Mouse (Mus musculus) kidney, embryonic 15.5 days (tissue): ENCODE measurements around the gene Ifitm5. TPM values are rescaled to one million over a fixed set of nuclear protein-coding genes. Genes with fewer than 3 reads are reported as not detected.
"Not testable (repeated sequence)": the region's sequence is repeated elsewhere in the genome, so short reads cannot be mapped to it uniquely, and the experiment has no call there.

Experiments
- ATAC-seq: fragments of 200-750 bp; cut with Nextera tagmentation; replicated peaks from 2 replicates; pipeline ENCODE4 v1.8.0; 2017; ENCODE audit warnings: moderate TSS enrichment; ENCODE audit not compliant: low FRiP score
- H3K27ac ChIP-seq: fragments of 300-500 bp; sonication (generic); 2 replicates; pipeline ENCODE4 v1.5.1; 2015; ENCODE audit warnings: mild to moderate bottlenecking, inconsistent platforms
- H3K27me3 ChIP-seq: fragments of 300-500 bp; sonication (generic); 2 replicates; pipeline ENCODE4 v1.6.1; 2015; ENCODE audit warnings: inconsistent platforms
- H3K36me3 ChIP-seq: fragments of 300-500 bp; sonication (generic); 2 replicates; pipeline ENCODE4 v1.6.1; 2015; ENCODE audit warnings: inconsistent platforms
- H3K4me1 ChIP-seq: fragments of 300-500 bp; sonication (generic); 2 replicates; pipeline ENCODE4 v1.6.1; 2015; ENCODE audit warnings: inconsistent platforms
- H3K4me2 ChIP-seq: fragments of 300-500 bp; sonication (generic); 2 replicates; pipeline ENCODE4 v1.6.1; 2015; ENCODE audit warnings: moderate library complexity, mild to moderate bottlenecking, inconsistent platforms
- H3K4me3 ChIP-seq: fragments of 300-500 bp; sonication (generic); replicated peaks from 2 replicates; pipeline ENCODE4 v1.5.1; 2015; ENCODE audit warnings: mild to moderate bottlenecking, inconsistent platforms
- H3K9ac ChIP-seq: fragments of 300-500 bp; sonication (generic); 2 replicates; pipeline ENCODE4 v1.6.1; 2015; ENCODE audit warnings: mild to moderate bottlenecking, inconsistent platforms
- H3K9me3 ChIP-seq: fragments of 300-500 bp; sonication (generic); replicated peaks from 2 replicates; pipeline ENCODE4 v1.6.1; 2016; ENCODE audit warnings: inconsistent platforms
- WGBS: fragments of 180-500 bp; shearing (Covaris S2); methylation state at CpG from one replicate; pipeline ENCODE4 v1.1.7; 2015; ENCODE audit warnings: mixed read lengths; 5-methylcytosine and 5-hydroxymethylcytosine counted together
- polyA plus RNA-seq: library from polyadenylated mRNA; unstranded; fragments of >200 nt; fragmentation: Nextera tagmentation; extraction: Ambion mirVana; gene quantifications from 2 replicates; pipeline ENCODE4 v1.2.1, GENCODE M21; 2015

Ifitm5 gene
- polyA plus RNA-seq, 1 experiment from 2014 or later: 4.3 TPM

GRCm38 (mm10) chr7:140975465-140975864 lies 25.4 kb upstream of the Ifitm5 start:
- Histone ChIP-seq H3K4me1 (peaks cover 33% of the 10 kb centered on the region), H3K4me2 (no peak overlapping the region), H3K27me3 (no peaks in the 10 kb centered on the region), H3K27ac (no peak overlapping the region), H3K36me3 (no peaks in the 10 kb centered on the region), H3K9me3 (no peaks in the 10 kb centered on the region), H3K9ac (no peak overlapping the region), H3K4me3 (no peak overlapping the region)
- ATAC-seq: no peak
- 40% methylated on average over 3 of the region's 3 CpGs for WGBS

- ATAC-seq: no peak
- H3K27ac ChIP-seq: 0 out of 2 replicates have a peak overlapping the region, but pooled peaks have one; percentile 0
- no peaks in the 10 kb centered on the region for H3K36me3 ChIP-seq
- no peaks in the 10 kb centered on the region for H3K27me3 ChIP-seq
- H3K4me2 ChIP-seq: no peak overlapping the region
- H3K9me3 ChIP-seq: no peaks in the 10 kb centered on the region
- H3K4me1 ChIP-seq: peaks cover 34% of the 10 kb centered on the region
- no peak overlapping the region for H3K9ac ChIP-seq
- no peak overlapping the region for H3K4me3 ChIP-seq
- 28% methylated on average over 9 of the region's 9 CpGs for WGBS
These were observed 24.8 kb upstream of the Ifitm5 start for GRCm38 (mm10) chr7:140974940-140975339.

GRCm38 (mm10) chr7:140973396-140974165 lies 23.5 kb upstream of the Ifitm5 start:
- H3K4me1 ChIP-seq: peaks cover 47% of the 10 kb centered on the region
- H3K9me3 ChIP-seq: no peaks in the 10 kb centered on the region
- H3K27me3 ChIP-seq: no peaks in the 10 kb centered on the region
- H3K4me2 ChIP-seq: no peak overlapping the region
- no peaks in the 10 kb centered on the region for H3K36me3 ChIP-seq
- no peak for ATAC-seq
- WGBS: 34% methylated on average over 14 of the region's 14 CpGs
- no peak overlapping the region for H3K9ac ChIP-seq
- no peak overlapping the region for H3K4me3 ChIP-seq
- peak overlapping the region; percentile 66 for H3K27ac ChIP-seq

GRCm38 (mm10) chr7:140971479-140972171 lies 21.5 kb upstream of the Ifitm5 start:
- no peaks in the 10 kb centered on the region for H3K9me3 ChIP-seq
- no peaks in the 10 kb centered on the region for H3K36me3 ChIP-seq
- H3K4me1 ChIP-seq: peaks cover 58% of the 10 kb centered on the region
- 58% methylated on average over 8 of the region's 8 CpGs for WGBS
- H3K27me3 ChIP-seq: no peaks in the 10 kb centered on the region
- peak overlapping the region; percentile 69 for H3K27ac ChIP-seq
- H3K4me2 ChIP-seq: no peak overlapping the region
- H3K4me3 ChIP-seq: no peak overlapping the region
- no peak overlapping the region for H3K9ac ChIP-seq
- ATAC-seq: no peak; the same call in 1 of the 2 replicates

- H3K27me3 ChIP-seq: no peaks in the 10 kb centered on the region
- 44% methylated on average over 7 of the region's 7 CpGs for WGBS
- no peak for ATAC-seq
- H3K4me3 ChIP-seq: no peak overlapping the region
- H3K4me1 ChIP-seq: peaks cover 58% of the 10 kb centered on the region
- H3K9me3 ChIP-seq: no peaks in the 10 kb centered on the region
- H3K4me2 ChIP-seq: no peak overlapping the region
- H3K36me3 ChIP-seq: no peaks in the 10 kb centered on the region
- H3K27ac ChIP-seq: peak overlapping the region; percentile 69; the same call in 1 of the 2 replicates
- no peak overlapping the region for H3K9ac ChIP-seq
These were observed 20.8 kb upstream of the Ifitm5 start for GRCm38 (mm10) chr7:140970931-140971330.

- Histone ChIP-seq H3K4me1 (peaks cover 47% of the 10 kb centered on the region), H3K4me2 (peak overlapping the region; percentile 46; the same call in 1 of the 2 replicates)
- not testable (repeated sequence) for H3K27ac ChIP-seq, H3K4me3 ChIP-seq, H3K9me3 ChIP-seq, H3K36me3 ChIP-seq, ATAC-seq, H3K27me3 ChIP-seq, H3K9ac ChIP-seq
- 31% methylated on average over 3 of the region's 3 CpGs for WGBS
These were observed 18.6 kb upstream of the Ifitm5 start for GRCm38 (mm10) chr7:140968710-140969109.

GRCm38 (mm10) chr7:140967862-140968591 lies 17.9 kb upstream of the Ifitm5 start:
- peak overlapping the region; percentile 46 for H3K4me2 ChIP-seq
- H3K9ac ChIP-seq: no peak overlapping the region
- H3K36me3 ChIP-seq: no peaks in the 10 kb centered on the region
- H3K27ac ChIP-seq: peak overlapping the region; percentile 70
- no peaks in the 10 kb centered on the region for H3K9me3 ChIP-seq
- no peaks in the 10 kb centered on the region for H3K27me3 ChIP-seq
- 9% methylated on average over 14 of the region's 14 CpGs for WGBS
- peaks cover 40% of the 10 kb centered on the region for H3K4me1 ChIP-seq
- peak overlapping the region; percentile 21 for H3K4me3 ChIP-seq
- peak; percentile 74 for ATAC-seq

- 86% methylated on average over 4 of the region's 4 CpGs for WGBS
- ATAC-seq: no peak
- Histone ChIP-seq H3K4me1 (peaks cover 39% of the 10 kb centered on the region), H3K4me3 (peak within 1 kb of the TSS; percentile 21), H3K9ac (no peak within 1 kb of the TSS), H3K36me3 (no peaks in the 10 kb centered on the region), H3K4me2 (peak within 1 kb of the TSS; percentile 46), H3K27ac (peak within 1 kb of the TSS; percentile 70), H3K27me3 (no peaks in the 10 kb centered on the region), H3K9me3 (no peaks in the 10 kb centered on the region)
These were observed 16.8 kb upstream of the Ifitm5 start, which contains the start of gene Ifitm1 for GRCm38 (mm10) chr7:140966921-140967320. TSS of gene Ifitm1 (plus strand) at chr7:140967221.

- no peak for ATAC-seq
- no peaks in the 10 kb centered on the region for H3K9me3 ChIP-seq
- no peak overlapping the region for H3K27ac ChIP-seq
- no peak overlapping the region for H3K4me3 ChIP-seq
- H3K4me1 ChIP-seq: peaks cover 15% of the 10 kb centered on the region
- H3K4me2 ChIP-seq: no peak overlapping the region
- 79% methylated on average over 2 of the region's 2 CpGs for WGBS
- H3K27me3 ChIP-seq: no peaks in the 10 kb centered on the region
- H3K36me3 ChIP-seq: no peaks in the 10 kb centered on the region
- H3K9ac ChIP-seq: no peak overlapping the region
These were observed 12.6 kb upstream of the Ifitm5 start for GRCm38 (mm10) chr7:140962733-140963132.

GRCm38 (mm10) chr7:140961416-140961815 lies 11.3 kb upstream of the Ifitm5 start:
- Histone ChIP-seq H3K36me3 (no peaks in the 10 kb centered on the region), H3K4me1 (peaks cover 15% of the 10 kb centered on the region), H3K27ac (no peak overlapping the region), H3K9me3 (no peaks in the 10 kb centered on the region), H3K4me2 (no peak overlapping the region), H3K4me3 (no peak overlapping the region), H3K9ac (no peak overlapping the region), H3K27me3 (no peaks in the 10 kb centered on the region)
- WGBS: 73% methylated on average over 2 of the region's 2 CpGs
- ATAC-seq: no peak

- peaks cover 26% of the 10 kb centered on the region for H3K4me1 ChIP-seq
These were observed 9.9 kb upstream of the Ifitm5 start for GRCm38 (mm10) chr7:140960026-140960425.

More at GRCm38 (mm10) chr7:140960026-140960425, 9.9 kb upstream of the Ifitm5 start:
- no peak overlapping the region for H3K4me2 ChIP-seq
- 73% methylated on average over 5 of the region's 5 CpGs for WGBS
- H3K36me3 ChIP-seq: no peaks in the 10 kb centered on the region
- no peak overlapping the region for H3K4me3 ChIP-seq
- 0 out of 2 replicates have a peak overlapping the region, but pooled peaks have one; percentile 0 for H3K27ac ChIP-seq
- no peaks in the 10 kb centered on the region for H3K27me3 ChIP-seq
- no peaks in the 10 kb centered on the region for H3K9me3 ChIP-seq
- no peak overlapping the region for H3K9ac ChIP-seq
- no peak for ATAC-seq
